Mouse (Mus musculus) common myeloid progenitor, adult 5-6 weeks (primary cell): ENCODE measurements around the gene Aff3. TPM values are rescaled to one million over a fixed set of nuclear protein-coding genes. Genes with fewer than 3 reads are reported as not detected.

Source experiments
- ATAC-seq: replicated peaks from 2 replicates; pipeline ENCODE4 v1.8.0; 2016; ENCODE audit warnings: low read depth, mild to moderate bottlenecking, moderate TSS enrichment, inconsistent platforms; ENCODE audit not compliant: poor library complexity, severe bottlenecking
- total RNA-seq: library from RNA; stranded (forward); fragments of 200-1000, 187-1606 nt; gene quantifications from 2 replicates; pipeline ENCODE4 v1.2.3, GENCODE M21; 2017

Aff3 gene
- total RNA-seq, 1 experiment from 2014 or later = 115 TPM

- no peak for ATAC-seq
These were observed 442.6 kb downstream of the Aff3 start for GRCm38 (mm10) chr1:38222160-38222559.

- ATAC-seq = no peak
These were observed 443.3 kb downstream of the Aff3 start for GRCm38 (mm10) chr1:38221431-38221830.

- no peak for ATAC-seq
These were observed 446.6 kb downstream of the Aff3 start for GRCm38 (mm10) chr1:38217912-38218795.

GRCm38 (mm10) chr1:38217098-38217497 lies 447.7 kb downstream of the Aff3 start:
- no peak for ATAC-seq

- no peak for ATAC-seq
These were observed 451.4 kb downstream of the Aff3 start for GRCm38 (mm10) chr1:38213377-38213776.

- ATAC-seq = no peak
These were observed 452.4 kb downstream of the Aff3 start for GRCm38 (mm10) chr1:38212386-38212785.

- peak; percentile 72 for ATAC-seq
These were observed 462.1 kb downstream of the Aff3 start for GRCm38 (mm10) chr1:38202475-38203183.

GRCm38 (mm10) chr1:38201796-38202195 lies 463.0 kb downstream of the Aff3 start:
- no peak for ATAC-seq

- ATAC-seq = no peak
These were observed 464.8 kb downstream of the Aff3 start for GRCm38 (mm10) chr1:38199669-38200635.

GRCm38 (mm10) chr1:38198393-38199029 lies 466.2 kb downstream of the Aff3 start:
- no peak for ATAC-seq

- ATAC-seq = no peak
These were observed 467.5 kb downstream of the Aff3 start for GRCm38 (mm10) chr1:38197145-38197682.

GRCm38 (mm10) chr1:38195721-38196120 lies 469.0 kb downstream of the Aff3 start:
- ATAC-seq = no peak

GRCm38 (mm10) chr1:38186227-38186545 lies 478.6 kb downstream of the Aff3 start:
- no peak for ATAC-seq

GRCm38 (mm10) chr1:38185517-38186226 lies 479.1 kb downstream of the Aff3 start:
- peak; percentile 90 for ATAC-seq

GRCm38 (mm10) chr1:38181020-38181550 lies 483.7 kb downstream of the Aff3 start:
- no peak for ATAC-seq

- ATAC-seq = no peak
These were observed 485.8 kb downstream of the Aff3 start for GRCm38 (mm10) chr1:38178929-38179328.

GRCm38 (mm10) chr1:38176077-38176476 lies 488.7 kb downstream of the Aff3 start:
- no peak for ATAC-seq

GRCm38 (mm10) chr1:38171874-38172273 lies 492.9 kb downstream of the Aff3 start:
- no peak for ATAC-seq

- no peak for ATAC-seq
These were observed 499.1 kb downstream of the Aff3 start for GRCm38 (mm10) chr1:38165696-38166095.
